Mouse (Mus musculus): ENCODE results near the gene Carmil2. TPM values are rescaled to one million over a fixed set of nuclear protein-coding genes. Genes with fewer than 3 reads are reported as not detected.

Carmil2 gene
- polyA plus RNA-seq (2015; fragmentation: Nextera tagmentation; extraction: Ambion mirVana), result 0.73 and 0.77 TPM in 2 replicates

DNA sequence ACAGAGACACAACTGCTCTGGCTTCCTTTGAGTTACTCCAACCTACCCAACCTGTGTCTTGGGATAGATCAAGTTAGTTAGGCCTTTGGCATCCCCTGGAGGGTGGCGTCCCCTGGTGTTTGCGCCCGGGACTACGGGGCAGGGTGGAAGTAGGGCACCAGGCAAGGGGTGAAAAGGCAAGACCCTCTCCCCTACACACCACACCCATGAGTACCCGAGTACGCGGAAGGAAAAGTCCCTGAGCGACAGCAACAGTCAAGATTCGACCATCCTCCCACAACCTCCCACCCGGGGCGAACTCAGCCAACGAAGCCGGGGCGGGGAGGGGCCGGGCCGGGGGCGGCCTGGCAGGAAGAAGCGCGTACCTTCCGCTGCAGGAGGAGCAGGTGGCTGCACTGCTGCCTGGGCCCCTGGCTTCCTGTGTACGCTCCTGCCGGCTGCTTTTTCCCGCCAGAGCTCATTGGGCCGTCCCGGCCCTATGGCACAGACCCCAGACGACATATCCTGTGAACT, at the start of gene Carmil2:
TSS of gene Carmil2 (plus strand) at position 479 of the 513 bp plus-strand sequence.
- no peaks in the 10 kb centered on the region for H3K27me3 ChIP-seq (replicated peaks; ENCODE audit: control insufficient read depth, insufficient read depth, low read length)
- no peak within 1 kb of the TSS for H3K27ac ChIP-seq (ENCODE audit: low read depth, low read length)
- H3K36me3 ChIP-seq (ENCODE audit: control insufficient read depth, insufficient read depth), result peaks cover 34% of the 10 kb centered on the region
- H3K4me1 ChIP-seq (replicated peaks; ENCODE audit: control insufficient read depth, insufficient read depth, low read length), result no peaks in the 10 kb centered on the region
- peak within 1 kb of the TSS; percentile 39 for H3K4me2 ChIP-seq (replicated peaks; ENCODE audit: low read depth)
- ATAC-seq, result peak; percentile 49
- no peak within 1 kb of the TSS for H3K4me3 ChIP-seq (ENCODE audit: low read depth, low read length)
- no peak within 1 kb of the TSS; the same call in 1 of the 2 replicates for H3K9ac ChIP-seq (ENCODE audit: low read depth, low read length)
- TF ChIP-seq CTCF (IDR thresholded peaks at IDR 0.05; ENCODE audit: low read depth), result peak; percentile 88
- WGBS, result 7% methylated on average over 26 of the region's 26 CpGs
- no peaks in the 10 kb centered on the region for H3K9me3 ChIP-seq (ENCODE audit: control insufficient read depth)

DNA sequence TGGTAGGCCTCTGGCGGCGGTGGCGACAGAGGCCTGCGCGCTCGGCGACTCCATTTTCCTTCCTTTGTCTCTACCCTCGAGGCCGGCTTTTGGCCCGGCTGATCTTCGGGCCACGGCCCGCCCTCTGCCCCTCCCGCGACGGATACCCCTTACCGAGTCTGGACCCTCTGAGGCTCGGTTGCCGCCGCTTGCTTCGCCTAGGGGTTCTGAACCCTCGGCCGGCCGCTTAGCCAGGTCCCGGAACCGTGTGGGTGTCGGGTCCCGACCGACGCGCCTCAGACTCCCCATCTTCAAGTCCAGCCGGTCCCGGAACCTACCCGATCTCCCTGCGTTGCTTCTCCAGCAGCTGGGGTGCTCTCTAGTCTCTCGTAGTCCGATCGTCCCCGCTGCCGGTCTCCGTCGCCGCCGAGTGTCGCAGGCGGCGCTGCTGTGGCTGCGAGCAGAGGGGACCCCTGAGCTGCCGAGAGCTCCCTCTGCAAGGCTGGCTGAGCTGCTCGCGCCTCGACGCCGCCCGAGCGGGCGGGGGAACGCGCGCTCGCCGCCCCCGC, 49.0 kb upstream of the Carmil2 start, which contains the start of gene Agrp:
TSS of gene Agrp (minus strand) at position 431 of the 548 bp plus-strand sequence.
- peak; percentile 4 for ATAC-seq
- WGBS, result under 1% methylated on average over 61 of the region's 63 CpGs

DNA sequence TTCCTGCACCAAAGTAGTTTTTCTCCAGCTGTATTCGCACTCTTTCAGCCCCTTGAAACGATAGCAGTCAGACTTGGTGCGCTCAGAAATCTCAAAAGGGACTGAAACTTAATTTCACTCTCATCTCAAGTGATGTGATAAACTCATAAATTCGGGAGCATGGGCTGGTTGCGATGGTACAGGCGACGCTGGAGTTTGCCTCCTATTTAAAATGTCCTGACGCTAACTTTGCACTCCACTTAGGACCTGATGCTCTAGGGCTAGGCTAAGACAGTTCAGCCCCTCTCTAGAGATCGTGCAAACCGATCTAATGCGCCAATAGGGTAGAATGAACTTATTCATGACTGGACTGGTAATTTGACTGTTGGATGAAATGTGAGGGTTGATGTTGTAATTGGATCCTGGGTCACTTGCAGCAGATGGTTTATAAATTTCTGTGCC, 48.5 kb upstream of the Carmil2 start:
- Histone ChIP-seq H3K27me3 (replicated peaks; ENCODE audit: control insufficient read depth, insufficient read depth, low read length) (no peaks in the 10 kb centered on the region), H3K9me3 (ENCODE audit: control insufficient read depth) (no peaks in the 10 kb centered on the region), H3K36me3 (ENCODE audit: control insufficient read depth, insufficient read depth) (no peaks in the 10 kb centered on the region), H3K9ac (ENCODE audit: low read depth, low read length) (peak overlapping the region; percentile 96), H3K4me3 (ENCODE audit: low read depth, low read length) (peak overlapping the region; percentile 91), H3K4me2 (replicated peaks; ENCODE audit: low read depth) (peak overlapping the region; percentile 95), H3K4me1 (replicated peaks; ENCODE audit: control insufficient read depth, insufficient read depth, low read length) (no peaks in the 10 kb centered on the region), H3K27ac (ENCODE audit: low read depth, low read length) (peak overlapping the region; percentile 100)
- no peak for ATAC-seq
- WGBS, result under 1% methylated on average over 11 of the region's 11 CpGs
- TF ChIP-seq CTCF (IDR thresholded peaks at IDR 0.05; ENCODE audit: low read depth), result no peak

More for the DNA sequence above, 49.0 kb upstream of the Carmil2 start, which contains the start of gene Agrp:
- Histone ChIP-seq H3K9ac (ENCODE audit: low read depth, low read length) (peak within 1 kb of the TSS; percentile 96), H3K27me3 (replicated peaks; ENCODE audit: control insufficient read depth, insufficient read depth, low read length) (no peaks in the 10 kb centered on the region), H3K27ac (ENCODE audit: low read depth, low read length) (peak within 1 kb of the TSS; percentile 100), H3K4me2 (replicated peaks; ENCODE audit: low read depth) (peak within 1 kb of the TSS; percentile 95), H3K4me1 (replicated peaks; ENCODE audit: control insufficient read depth, insufficient read depth, low read length) (no peaks in the 10 kb centered on the region), H3K4me3 (ENCODE audit: low read depth, low read length) (peak within 1 kb of the TSS; percentile 91), H3K36me3 (ENCODE audit: control insufficient read depth, insufficient read depth) (no peaks in the 10 kb centered on the region), H3K9me3 (ENCODE audit: control insufficient read depth) (no peaks in the 10 kb centered on the region)
- TF ChIP-seq CTCF (IDR thresholded peaks at IDR 0.05; ENCODE audit: low read depth), result peak; percentile 40; the same call in 1 of the 2 replicates

DNA sequence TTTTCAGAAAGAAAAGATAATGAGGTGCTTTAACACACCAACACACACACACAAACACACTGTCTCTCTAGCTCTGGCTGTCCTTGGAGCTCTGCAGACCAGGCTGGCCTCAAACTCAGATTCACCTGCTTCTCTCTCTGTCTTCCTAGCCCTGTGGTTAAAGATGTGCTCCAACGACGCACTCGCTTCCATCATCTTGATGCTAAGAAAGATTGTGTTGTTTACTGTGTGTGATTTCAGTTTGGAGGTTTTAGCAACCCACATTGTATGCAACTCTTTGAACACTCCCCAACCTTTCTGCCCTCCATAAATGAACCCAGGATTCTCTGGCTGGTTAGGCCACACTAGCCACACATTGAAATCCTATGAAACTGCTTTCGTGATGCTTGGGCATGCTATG, 47.6 kb upstream of the Carmil2 start:
- Histone ChIP-seq H3K36me3 (ENCODE audit: control insufficient read depth, insufficient read depth) (peaks cover 1% of the 10 kb centered on the region; the same call in 1 of the 2 replicates), H3K4me2 (replicated peaks; ENCODE audit: low read depth) (peak overlapping the region; percentile 95; the same call in 1 of the 2 replicates), H3K9ac (ENCODE audit: low read depth, low read length) (no peak overlapping the region), H3K9me3 (ENCODE audit: control insufficient read depth) (no peaks in the 10 kb centered on the region), H3K27ac (ENCODE audit: low read depth, low read length) (no peak overlapping the region), H3K4me1 (replicated peaks; ENCODE audit: control insufficient read depth, insufficient read depth, low read length) (no peaks in the 10 kb centered on the region), H3K27me3 (replicated peaks; ENCODE audit: control insufficient read depth, insufficient read depth, low read length) (no peaks in the 10 kb centered on the region), H3K4me3 (ENCODE audit: low read depth, low read length) (no peak overlapping the region)
- TF ChIP-seq CTCF (IDR thresholded peaks at IDR 0.05; ENCODE audit: low read depth), result no peak
- ATAC-seq, result no peak
- 77% methylated on average over 4 of the region's 4 CpGs for WGBS

DNA sequence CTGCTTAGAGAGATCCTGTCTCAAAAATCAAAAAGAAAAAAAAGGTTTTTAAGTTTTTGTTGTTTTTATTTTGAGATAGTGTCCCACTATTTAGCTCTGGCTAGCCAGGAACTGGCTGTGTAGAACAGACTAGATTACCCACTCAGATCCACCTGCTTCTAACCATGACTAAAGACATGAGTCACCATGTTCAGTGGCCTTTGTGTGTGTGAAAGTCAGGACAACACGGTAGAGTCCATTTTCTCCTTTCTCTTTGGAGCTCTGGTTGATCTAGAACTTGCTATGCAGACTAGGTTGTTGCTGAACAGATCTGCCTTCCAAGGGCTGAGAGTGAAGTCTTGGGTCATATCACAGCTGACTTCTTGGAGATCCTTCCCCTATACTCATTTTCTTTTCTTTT, 46.2 kb upstream of the Carmil2 start:
- Histone ChIP-seq H3K4me2 (replicated peaks; ENCODE audit: low read depth) (no peak overlapping the region), H3K27me3 (replicated peaks; ENCODE audit: control insufficient read depth, insufficient read depth, low read length) (no peaks in the 10 kb centered on the region), H3K27ac (ENCODE audit: low read depth, low read length) (no peak overlapping the region), H3K4me3 (ENCODE audit: low read depth, low read length) (no peak overlapping the region), H3K36me3 (ENCODE audit: control insufficient read depth, insufficient read depth) (peaks cover 12% of the 10 kb centered on the region), H3K9me3 (ENCODE audit: control insufficient read depth) (no peaks in the 10 kb centered on the region), H3K9ac (ENCODE audit: low read depth, low read length) (no peak overlapping the region), H3K4me1 (replicated peaks; ENCODE audit: control insufficient read depth, insufficient read depth, low read length) (no peaks in the 10 kb centered on the region)
- 71% methylated on average over 1 of the region's 1 CpGs for WGBS
- no peak for ATAC-seq
- no peak for TF ChIP-seq CTCF (IDR thresholded peaks at IDR 0.05; ENCODE audit: low read depth)

DNA sequence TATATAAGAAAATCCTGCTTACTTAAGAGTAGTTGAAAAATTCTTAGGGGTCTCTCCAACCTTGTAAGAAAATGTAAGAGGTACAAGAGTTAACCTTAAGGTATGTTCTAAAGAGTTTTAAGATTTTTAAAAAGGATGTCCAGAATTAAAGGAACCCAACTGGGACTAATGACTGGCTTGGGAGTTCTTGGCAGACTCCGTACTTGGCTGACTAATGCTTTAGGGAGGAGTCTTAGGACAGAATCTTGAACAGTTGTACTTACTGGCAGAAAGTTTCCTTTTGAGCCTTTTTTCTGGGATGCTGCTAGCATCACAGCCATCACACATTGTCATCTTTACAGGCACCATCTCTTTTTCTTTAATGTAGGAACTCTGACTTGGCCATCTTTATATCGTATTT, 45.6 kb upstream of the Carmil2 start:
- Histone ChIP-seq H3K36me3 (ENCODE audit: control insufficient read depth, insufficient read depth) (peaks cover 12% of the 10 kb centered on the region), H3K4me1 (replicated peaks; ENCODE audit: control insufficient read depth, insufficient read depth, low read length) (no peaks in the 10 kb centered on the region), H3K27ac (ENCODE audit: low read depth, low read length) (no peak overlapping the region), H3K9ac (ENCODE audit: low read depth, low read length) (no peak overlapping the region), H3K4me3 (ENCODE audit: low read depth, low read length) (no peak overlapping the region), H3K27me3 (replicated peaks; ENCODE audit: control insufficient read depth, insufficient read depth, low read length) (no peaks in the 10 kb centered on the region), H3K9me3 (ENCODE audit: control insufficient read depth) (no peaks in the 10 kb centered on the region), H3K4me2 (replicated peaks; ENCODE audit: low read depth) (no peak overlapping the region)
- no peak for ATAC-seq
- TF ChIP-seq CTCF (IDR thresholded peaks at IDR 0.05; ENCODE audit: low read depth), result no peak
- WGBS, result 65% methylated on average over 2 of the region's 2 CpGs
